Mouse (Mus musculus) lung, embryonic 16.5 days (tissue): ENCODE measurements around the gene Eif2ak3. TPM values are rescaled to one million over a fixed set of nuclear protein-coding genes. Genes with fewer than 3 reads are reported as not detected.

Experiments
- polyA plus RNA-seq: library from polyadenylated mRNA; unstranded; fragments of >200 nt; fragmentation: Nextera tagmentation; extraction: Ambion mirVana; gene quantifications from 2 replicates; pipeline ENCODE4 v1.2.1, GENCODE M21; 2015

Gene Eif2ak3
- polyA plus RNA-seq, 1 experiment from 2014 or later: 9.5 TPM

Other genes with a start within 250 kb of the Eif2ak3 start
- gene Rpia, start 52.3 kb upstream of the Eif2ak3 start, polyA plus RNA-seq: 2.2 and 2.7 TPM in 2 replicates
- gene Tex37, start 74.4 kb downstream of the Eif2ak3 start, polyA plus RNA-seq: not detected in 2 replicates
- not detected in 2 replicates for gene Foxi3, start 112.0 kb downstream of the Eif2ak3 start, polyA plus RNA-seq